Mouse (Mus musculus): ENCODE data around the gene Exosc7. TPM values are rescaled to one million over a fixed set of nuclear protein-coding genes. Genes with fewer than 3 reads are reported as not detected.

The Exosc7 gene
- polyA plus RNA-seq (2015; fragmentation: Nextera tagmentation; extraction: Ambion mirVana), result 97.0 and 99.0 TPM in 2 replicates

DNA sequence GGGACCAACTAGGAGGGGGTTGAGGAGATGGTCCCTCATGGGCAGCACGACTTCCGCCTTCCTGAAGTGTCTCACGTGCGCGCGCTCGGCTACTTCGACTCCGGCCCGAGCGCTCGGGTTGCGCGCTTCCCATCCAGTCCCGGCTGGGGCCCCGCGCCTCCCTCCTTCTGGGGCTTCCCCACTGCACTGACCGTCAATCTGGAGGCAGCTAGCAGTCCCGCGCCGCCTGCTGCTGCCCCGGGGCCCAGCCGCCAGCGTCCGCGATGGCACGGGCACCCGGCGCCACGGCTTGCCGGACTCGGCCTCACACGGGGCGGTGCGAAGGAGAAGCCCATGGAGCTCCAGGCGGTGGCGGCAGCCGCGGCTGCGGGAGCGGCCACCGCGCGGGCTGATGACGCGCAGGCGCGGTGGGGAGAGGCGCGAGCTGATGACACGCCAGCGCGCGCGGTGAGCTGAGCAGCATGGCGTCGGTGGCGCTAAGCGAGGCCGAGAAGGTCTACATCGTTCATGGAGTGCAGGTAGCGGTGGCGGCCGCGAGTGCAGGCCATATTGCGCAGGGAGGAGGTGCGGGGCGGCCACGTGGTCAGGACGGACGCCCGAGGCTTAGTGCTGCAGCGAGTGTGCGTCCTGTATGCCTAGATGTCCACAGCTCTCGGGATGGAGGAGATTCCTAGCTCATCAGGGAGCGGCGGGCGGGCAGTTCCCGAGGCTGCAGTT is at the start of gene Exosc7, which contains the start of gene Zdhhc3:
Gene Exosc7, plus strand, starts transcription at position 411 of the 717 bp plus-strand sequence.
Gene Zdhhc3, minus strand, starts transcription at position 401 of the 717 bp plus-strand sequence.
- peak; percentile 93 for ATAC-seq (ENCODE audit: low FRiP score, low read depth)
- Histone ChIP-seq H3K36me3 (peaks cover 14% of the 10 kb centered on the region), H3K9me3 (no peaks in the 10 kb centered on the region), H3K4me3 (peak within 1 kb of the TSS; percentile 92), H3K27ac (peak within 1 kb of the TSS; percentile 90), H3K9ac (peak within 1 kb of the TSS; percentile 95), H3K27me3 (no peaks in the 10 kb centered on the region), H3K4me1 (peaks cover 20% of the 10 kb centered on the region), H3K4me2 (replicated peaks) (peak within 1 kb of the TSS; percentile 94)
- WGBS, result under 1% methylated on average over 79 of the region's 79 CpGs

- Histone ChIP-seq H3K36me3 (peaks cover 99% of the 10 kb centered on the region), H3K9ac (no peak overlapping the region)
- no peak for ATAC-seq (ENCODE audit: low FRiP score, low read depth)
Measured at GRCm38 (mm10) chr9:123079149-123079548, 33.9 kb upstream of the Exosc7 start.

GRCm38 (mm10) chr9:123080355-123080754 is 32.7 kb upstream of the Exosc7 start:
- 91% methylated on average over 7 of the region's 7 CpGs for WGBS

More at GRCm38 (mm10) chr9:123079149-123079548, 33.9 kb upstream of the Exosc7 start:
- H3K27me3 ChIP-seq, result no peaks in the 10 kb centered on the region
- no peak overlapping the region for H3K4me3 ChIP-seq
- H3K4me1 ChIP-seq, result no peaks in the 10 kb centered on the region
- WGBS, result 94% methylated on average over 5 of the region's 5 CpGs
- H3K27ac ChIP-seq, result no peak overlapping the region
- no peaks in the 10 kb centered on the region for H3K9me3 ChIP-seq
- H3K4me2 ChIP-seq (replicated peaks), result no peak overlapping the region

DNA sequence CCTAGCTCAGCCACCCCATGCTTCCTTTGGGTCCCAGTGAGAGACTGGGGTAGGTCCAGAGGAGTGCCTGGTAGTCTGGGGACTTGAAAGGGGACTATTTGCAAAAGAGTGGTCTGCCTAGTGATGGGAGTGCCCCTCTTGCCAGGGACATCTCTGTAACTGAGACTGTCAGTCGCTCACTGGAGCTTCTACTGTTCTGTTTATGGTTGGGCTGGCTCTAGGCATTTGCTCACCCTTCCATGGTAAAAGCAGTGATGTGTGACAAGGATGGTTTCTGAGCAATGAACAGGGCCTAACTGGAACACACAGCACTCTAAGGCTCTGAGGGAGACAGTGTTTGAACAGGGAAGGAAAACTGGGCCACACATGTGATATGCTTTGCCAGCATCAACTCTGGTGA is 32.2 kb upstream of the Exosc7 start:
- Histone ChIP-seq H3K27ac (no peak overlapping the region), H3K4me1 (no peaks in the 10 kb centered on the region), H3K4me2 (replicated peaks) (no peak overlapping the region), H3K4me3 (no peak overlapping the region), H3K9ac (no peak overlapping the region), H3K36me3 (peaks cover 98% of the 10 kb centered on the region), H3K9me3 (no peaks in the 10 kb centered on the region), H3K27me3 (no peaks in the 10 kb centered on the region)
- ATAC-seq (ENCODE audit: low FRiP score, low read depth), result no peak
- 79% methylated on average over 1 of the region's 1 CpGs for WGBS

More at GRCm38 (mm10) chr9:123080355-123080754, 32.7 kb upstream of the Exosc7 start:
- Histone ChIP-seq H3K9ac (no peak overlapping the region), H3K36me3 (peaks cover 98% of the 10 kb centered on the region), H3K4me2 (replicated peaks) (no peak overlapping the region), H3K9me3 (no peaks in the 10 kb centered on the region), H3K27me3 (no peaks in the 10 kb centered on the region), H3K4me3 (no peak overlapping the region), H3K27ac (no peak overlapping the region), H3K4me1 (no peaks in the 10 kb centered on the region)
- ATAC-seq (ENCODE audit: low FRiP score, low read depth), result no peak

GRCm38 (mm10) chr9:123085373-123085772 is 27.6 kb upstream of the Exosc7 start:
- Histone ChIP-seq H3K27me3 (no peaks in the 10 kb centered on the region), H3K4me2 (replicated peaks) (no peak overlapping the region), H3K27ac (no peak overlapping the region), H3K4me1 (no peaks in the 10 kb centered on the region), H3K9me3 (no peaks in the 10 kb centered on the region), H3K36me3 (peaks cover 98% of the 10 kb centered on the region), H3K9ac (no peak overlapping the region), H3K4me3 (no peak overlapping the region)
- 75% methylated on average over 1 of the region's 1 CpGs for WGBS
- ATAC-seq (ENCODE audit: low FRiP score, low read depth), result no peak

- Histone ChIP-seq H3K9ac (no peak overlapping the region), H3K4me3 (no peak overlapping the region), H3K36me3 (peaks cover 78% of the 10 kb centered on the region), H3K4me1 (no peaks in the 10 kb centered on the region; the same call in 1 of the 2 replicates), H3K9me3 (no peaks in the 10 kb centered on the region), H3K27me3 (no peaks in the 10 kb centered on the region), H3K27ac (no peak overlapping the region), H3K4me2 (replicated peaks) (no peak overlapping the region)
- WGBS, result 69% methylated on average over 3 of the region's 3 CpGs
- ATAC-seq (ENCODE audit: low FRiP score, low read depth), result no peak
Measured at GRCm38 (mm10) chr9:123087558-123087957, 25.5 kb upstream of the Exosc7 start.

GRCm38 (mm10) chr9:123090844-123091243 is 22.2 kb upstream of the Exosc7 start:
- no peak overlapping the region for H3K4me3 ChIP-seq
- H3K27ac ChIP-seq, result no peak overlapping the region
- no peaks in the 10 kb centered on the region for H3K27me3 ChIP-seq
- no peaks in the 10 kb centered on the region for H3K9me3 ChIP-seq
- WGBS, result 91% methylated on average over 4 of the region's 4 CpGs
- peaks cover 70% of the 10 kb centered on the region for H3K36me3 ChIP-seq
- H3K4me2 ChIP-seq (replicated peaks), result no peak overlapping the region
- no peak for ATAC-seq (ENCODE audit: low FRiP score, low read depth)
- no peaks in the 10 kb centered on the region; the same call in 1 of the 2 replicates for H3K4me1 ChIP-seq
- H3K9ac ChIP-seq, result no peak overlapping the region

- ATAC-seq (ENCODE audit: low FRiP score, low read depth), result no peak
- 93% methylated on average over 16 of the region's 16 CpGs for WGBS
- Histone ChIP-seq H3K27me3 (no peaks in the 10 kb centered on the region), H3K9me3 (no peaks in the 10 kb centered on the region), H3K27ac (no peak overlapping the region), H3K4me2 (replicated peaks) (no peak overlapping the region), H3K4me3 (no peak overlapping the region), H3K9ac (no peak overlapping the region), H3K4me1 (no peaks in the 10 kb centered on the region), H3K36me3 (peaks cover 68% of the 10 kb centered on the region)
Measured at GRCm38 (mm10) chr9:123099631-123100455, 13.2 kb upstream of the Exosc7 start.

DNA sequence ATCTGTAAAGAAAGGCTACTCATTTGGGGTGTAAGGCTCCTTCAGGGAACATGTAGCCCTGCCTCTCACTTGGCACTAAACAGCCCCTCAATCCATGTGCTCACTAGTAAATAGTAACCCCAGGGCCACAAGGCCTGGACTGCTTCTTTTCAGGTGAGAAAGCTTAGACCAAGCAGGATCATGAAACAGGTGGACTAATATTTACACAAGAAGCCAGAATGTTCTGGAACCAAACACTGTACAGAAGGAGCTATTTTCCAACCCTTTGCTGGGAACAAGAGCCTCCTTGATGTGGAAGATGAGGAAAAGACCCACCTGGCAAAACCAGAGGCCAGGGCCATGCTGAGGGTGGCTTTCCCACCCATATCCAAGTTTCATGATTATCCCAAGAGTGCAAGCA is 9.6 kb upstream of the Exosc7 start:
- H3K36me3 ChIP-seq, result peaks cover 41% of the 10 kb centered on the region
- H3K27ac ChIP-seq, result no peak overlapping the region
- no peak overlapping the region for H3K4me3 ChIP-seq

DNA sequence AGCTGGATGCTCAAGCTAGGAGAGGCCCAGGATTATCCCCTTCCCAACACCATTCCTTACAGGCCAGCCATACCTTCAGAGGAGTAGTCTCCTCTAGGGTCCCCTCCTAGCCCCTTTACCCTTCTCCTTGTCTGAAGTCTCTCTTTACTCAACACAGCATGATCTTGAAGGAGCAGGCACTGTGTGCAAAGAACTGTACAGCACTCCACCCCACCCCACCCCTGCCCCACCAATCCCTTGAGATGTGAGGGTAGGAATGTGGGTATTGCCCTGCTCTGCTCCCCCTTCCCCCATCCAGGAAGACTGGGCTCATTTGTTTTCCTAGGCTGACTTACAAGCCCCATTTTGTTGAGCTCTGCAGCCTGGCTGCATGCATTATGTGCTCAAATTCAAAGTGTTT is 8.7 kb upstream of the Exosc7 start:
- no peak overlapping the region for H3K9ac ChIP-seq
- H3K27me3 ChIP-seq, result no peaks in the 10 kb centered on the region
- H3K4me2 ChIP-seq (replicated peaks), result no peak overlapping the region
- H3K36me3 ChIP-seq, result peaks cover 32% of the 10 kb centered on the region
- no peak for ATAC-seq (ENCODE audit: low FRiP score, low read depth)
- no peak overlapping the region for H3K4me3 ChIP-seq
- no peaks in the 10 kb centered on the region for H3K4me1 ChIP-seq
- no peaks in the 10 kb centered on the region for H3K9me3 ChIP-seq
- H3K27ac ChIP-seq, result no peak overlapping the region

More for the DNA sequence above, 9.6 kb upstream of the Exosc7 start:
- Histone ChIP-seq H3K4me1 (no peaks in the 10 kb centered on the region), H3K4me2 (replicated peaks) (no peak overlapping the region), H3K9me3 (no peaks in the 10 kb centered on the region), H3K9ac (no peak overlapping the region), H3K27me3 (no peaks in the 10 kb centered on the region)
- ATAC-seq (ENCODE audit: low FRiP score, low read depth), result no peak

DNA sequence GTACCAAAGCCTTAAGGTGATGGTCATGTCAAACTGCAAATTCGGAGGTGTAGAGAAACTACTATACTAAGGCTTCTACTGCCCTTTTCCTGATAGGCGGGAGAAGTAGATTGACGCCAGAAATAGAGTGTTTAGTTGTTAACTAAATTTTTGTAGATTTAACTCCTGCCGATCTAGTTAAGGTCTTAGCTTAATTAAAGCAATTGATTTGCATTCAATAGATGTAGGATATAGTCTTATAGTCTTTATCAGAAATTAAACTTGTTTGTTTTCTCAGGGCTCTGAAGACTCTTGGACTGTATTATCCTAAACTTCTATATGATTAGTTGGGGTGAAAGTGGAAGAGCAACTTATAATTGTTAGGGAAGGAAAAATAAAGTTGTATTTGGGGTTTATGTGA is 5.8 kb upstream of the Exosc7 start:
- Histone ChIP-seq H3K4me1 (peaks cover 11% of the 10 kb centered on the region), H3K27me3 (no peaks in the 10 kb centered on the region), H3K4me2 (replicated peaks) (no peak overlapping the region), H3K9me3 (no peaks in the 10 kb centered on the region), H3K4me3 (no peak overlapping the region), H3K27ac (no peak overlapping the region), H3K9ac (no peak overlapping the region), H3K36me3 (peaks cover 16% of the 10 kb centered on the region)
- ATAC-seq (ENCODE audit: low FRiP score, low read depth), result no peak
- 87% methylated on average over 4 of the region's 4 CpGs for WGBS

GRCm38 (mm10) chr9:123109188-123109587 is 3.8 kb upstream of the Exosc7 start:
- Histone ChIP-seq H3K9ac (no peak overlapping the region), H3K27ac (no peak overlapping the region), H3K36me3 (peaks cover 15% of the 10 kb centered on the region), H3K9me3 (no peaks in the 10 kb centered on the region), H3K27me3 (no peaks in the 10 kb centered on the region), H3K4me3 (no peak overlapping the region), H3K4me1 (peaks cover 20% of the 10 kb centered on the region), H3K4me2 (replicated peaks) (no peak overlapping the region)
- ATAC-seq (ENCODE audit: low FRiP score, low read depth), result no peak
- 89% methylated on average over 7 of the region's 7 CpGs for WGBS

All from limb, embryonic 13.5 days (tissue).